Mouse (Mus musculus): ENCODE measurements around the gene Asxl1. TPM values are rescaled to one million over a fixed set of nuclear protein-coding genes. Genes with fewer than 3 reads are reported as not detected.

Gene Asxl1
- total RNA-seq, 2 experiments from 2014 or later = 14.7 to 19.6 TPM

- DNase-seq = no peak
Observed at GRCm38 (mm10) chr2:153412563-153412962, 66.9 kb downstream of the Asxl1 start.

- DNase-seq = no peak
Observed at GRCm38 (mm10) chr2:153414607-153415006, 69.0 kb downstream of the Asxl1 start.

- no peak for DNase-seq
Observed at GRCm38 (mm10) chr2:153417841-153418240, 72.2 kb downstream of the Asxl1 start.

GRCm38 (mm10) chr2:153418381-153418780 lies 72.8 kb downstream of the Asxl1 start:
- DNase-seq = no peak

- DNase-seq = no peak
Observed at GRCm38 (mm10) chr2:153421233-153421632, 75.6 kb downstream of the Asxl1 start.

GRCm38 (mm10) chr2:153422051-153422450 lies 76.4 kb downstream of the Asxl1 start:
- no peak for DNase-seq

GRCm38 (mm10) chr2:153423113-153423512 lies 77.5 kb downstream of the Asxl1 start:
- no peak for DNase-seq

- no peak for DNase-seq
Observed at GRCm38 (mm10) chr2:153424557-153424956, 78.9 kb downstream of the Asxl1 start.

GRCm38 (mm10) chr2:153425124-153425844 lies 79.7 kb downstream of the Asxl1 start:
- no peak for DNase-seq

- no peak for DNase-seq
Observed at GRCm38 (mm10) chr2:153425998-153426670, 80.5 kb downstream of the Asxl1 start.

- DNase-seq = no peak
Observed at GRCm38 (mm10) chr2:153426931-153427330, 81.3 kb downstream of the Asxl1 start.

GRCm38 (mm10) chr2:153428485-153428884 lies 82.9 kb downstream of the Asxl1 start:
- DNase-seq = no peak

GRCm38 (mm10) chr2:153430571-153430970 lies 84.9 kb downstream of the Asxl1 start:
- DNase-seq = no peak

- no peak for DNase-seq
Observed at GRCm38 (mm10) chr2:153432492-153432891, 86.9 kb downstream of the Asxl1 start.

GRCm38 (mm10) chr2:153433859-153434258 lies 88.2 kb downstream of the Asxl1 start:
- DNase-seq = no peak

- peak; percentile 64 for DNase-seq
Observed at GRCm38 (mm10) chr2:153434880-153435831, 89.5 kb downstream of the Asxl1 start.

GRCm38 (mm10) chr2:153436641-153437305 lies 91.1 kb downstream of the Asxl1 start:
- DNase-seq = peak; percentile 44

- no peak for DNase-seq
Observed at GRCm38 (mm10) chr2:153437306-153437659, 91.7 kb downstream of the Asxl1 start.

- no peak for DNase-seq
Observed at GRCm38 (mm10) chr2:153440755-153441154, 95.1 kb downstream of the Asxl1 start.

- DNase-seq = no peak
Observed at GRCm38 (mm10) chr2:153441228-153441627, 95.6 kb downstream of the Asxl1 start.

- no peak for DNase-seq
Observed at GRCm38 (mm10) chr2:153442720-153443119, 97.1 kb downstream of the Asxl1 start.

Measured in gastrocnemius, postnatal 10 days (tissue).